In the genomic region with DNA sequence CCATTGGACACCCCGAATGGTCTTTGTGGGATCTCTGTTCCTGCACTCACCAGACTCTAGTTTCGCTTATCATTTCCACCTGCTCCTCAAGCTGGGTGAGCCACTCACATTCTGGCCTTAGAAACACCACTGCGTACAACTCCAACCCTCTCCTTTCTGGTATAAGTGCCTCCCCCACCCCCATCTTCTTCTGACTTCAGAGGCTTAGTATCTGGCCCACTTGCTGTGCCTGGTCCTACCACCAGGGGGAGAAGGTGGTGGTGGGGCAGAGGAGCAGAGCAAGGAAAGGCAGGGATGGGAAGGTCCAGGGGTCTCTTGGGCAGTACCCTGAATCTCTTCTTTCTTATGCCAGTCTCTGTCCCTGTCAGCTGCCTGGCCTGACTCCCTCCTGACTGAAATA, we compare ENCODE assay signal across 9 mouse cellular contexts. TPM values are rescaled to one million over a fixed set of nuclear protein-coding genes. Genes with fewer than 3 reads are reported as not detected.
A peak's percentile ranks its signal among the peaks of the same experiment; 100 is the strongest.
DNase-seq lines count a peak whose midpoint lies in the region; ATAC-seq and TF ChIP-seq lines count a peak whose summit lies in the region.
"Had no signal": no experiment of that assay in that cellular context is flagged by ENCODE, and none has a peak within 500 bp of the region (broad histone marks: within the 10 kb centered on the region; RNA-seq: fewer than 3 reads in every experiment).

No protein-coding gene starts in this region.

- no peak overlapping the region for H3K4me3 ChIP-seq in kidney, adult 2 months (ENCODE audit: insufficient read depth, low read depth, low read length)
- H3K4me3 ChIP-seq in kidney, embryonic 16.5 days (ENCODE audit: low read length): no peak overlapping the region
- no peak overlapping the region for H3K4me3 ChIP-seq in ES-E14 (ENCODE audit: insufficient read depth in 1 of 2, low read depth in 1 of 2, low read length in 2 of 2, poor library complexity in 1 of 2, severe bottlenecking in 1 of 2)
- H3K4me3 ChIP-seq: neural tube, embryonic 13.5 days had no signal

- 76% methylated on average over 3 of the region's 3 CpGs for WGBS in kidney, adult 2 months
- 74% methylated on average over 3 of the region's 3 CpGs for WGBS in kidney, embryonic 16.5 days

- no peak for TF ChIP-seq POLR2A in kidney, adult 2 months (IDR thresholded peaks at IDR 0.05; ENCODE audit: low read depth, low read length)

- peak; percentile 62 for DNase-seq in kidney, adult 2 months
- peak; percentile 12 for DNase-seq in ES-E14 (ENCODE audit: low read depth, low spot score)
- DNase-seq in adrenal gland, postnatal 36 days: peak; percentile 76 to 86
- DNase-seq in gastrocnemius, postnatal 36 days: peak; percentile 58 to 64
- DNase-seq in lung, adult 18-20 months: peak; percentile 42 to 68
- DNase-seq in spleen, adult 12 weeks (ENCODE audit: low spot score): peak; percentile 58
- no peak for DNase-seq in layer of hippocampus, postnatal 36 days

- intact Hi-C loops in gastrocnemius, postnatal 36 days (cut with DNase I): loop anchor here (1.0 to 10.0 kb wide), 2 partner anchors 414 to 548 kb away; no protein-coding TSS in a partner anchor

- H3K27ac ChIP-seq in kidney, adult 2 months (ENCODE audit: insufficient read depth, low read depth, low read length): no peak overlapping the region
- no peak overlapping the region for H3K27ac ChIP-seq in kidney, embryonic 16.5 days (ENCODE audit: low read length)
- no peak overlapping the region for H3K27ac ChIP-seq in ES-E14 (ENCODE audit: insufficient read depth, low read depth, low read length, poor library complexity, severe bottlenecking)
- H3K27ac ChIP-seq: neural tube, embryonic 13.5 days had no signal

- no peaks in the 10 kb centered on the region for H3K9me3 ChIP-seq in kidney, embryonic 16.5 days (ENCODE audit: low read length)
- H3K9me3 ChIP-seq in ES-E14 (ENCODE audit: control insufficient read depth, insufficient read depth, low read depth, low read length): no peaks in the 10 kb centered on the region
- H3K9me3 ChIP-seq: neural tube, embryonic 13.5 days had no signal

- no peak overlapping the region for H3K4me2 ChIP-seq in kidney, embryonic 16.5 days (replicated peaks; ENCODE audit: low read depth, low read length)
- H3K4me2 ChIP-seq: neural tube, embryonic 13.5 days had no signal

- TF ChIP-seq CTCF in kidney, adult 2 months (conservative IDR thresholded peaks at IDR 0.05; ENCODE audit: insufficient read depth, insufficient read length, low read depth, low read length): peak; percentile 79

- peaks cover 5% of the 10 kb centered on the region; the same call in 1 of the 2 replicates for H3K4me1 ChIP-seq in kidney, adult 2 months (ENCODE audit: control insufficient read depth, insufficient read depth, low read length)
- peaks cover 3% of the 10 kb centered on the region; the same call in 1 of the 2 replicates for H3K4me1 ChIP-seq in kidney, embryonic 16.5 days (ENCODE audit: insufficient read depth, low read length)
- H3K4me1 ChIP-seq in ES-E14 (ENCODE audit: control insufficient read depth in 2 of 2, insufficient read depth in 2 of 2, low read length in 2 of 2, poor library complexity in 1 of 2): no peaks in the 10 kb centered on the region

- H3K9ac ChIP-seq in kidney, embryonic 16.5 days (replicated peaks; ENCODE audit: low read length): no peak overlapping the region
- no peak overlapping the region for H3K9ac ChIP-seq in ES-E14 (ENCODE audit: insufficient read depth, low read depth, low read length, poor library complexity, severe bottlenecking)
- H3K9ac ChIP-seq: neural tube, embryonic 13.5 days had no signal

- in situ Hi-C loops in ES-E14 (cut with MboI; ENCODE audit: low sequenced_read_pairs in 2 of 2, unreplicated experiment in 2 of 2): loop anchor here in 1 of 2 experiments (25.0 kb wide), 1 partner anchor 380 kb away; the partner anchor contains the start of gene Adamts17

- H3K27me3 ChIP-seq in kidney, adult 2 months (replicated peaks; ENCODE audit: control insufficient read depth, insufficient read depth, low read length): no peaks in the 10 kb centered on the region
- H3K27me3 ChIP-seq in kidney, embryonic 16.5 days (ENCODE audit: insufficient read depth, low read length): no peaks in the 10 kb centered on the region
- H3K27me3 ChIP-seq: neural tube, embryonic 13.5 days had no signal

- no peaks in the 10 kb centered on the region for H3K36me3 ChIP-seq in kidney, adult 2 months (ENCODE audit: control insufficient read depth, insufficient read depth, low read length)
- no peaks in the 10 kb centered on the region for H3K36me3 ChIP-seq in kidney, embryonic 16.5 days (ENCODE audit: insufficient read depth, low read length)
- H3K36me3 ChIP-seq in ES-E14 (ENCODE audit: control insufficient read depth, insufficient read depth, low read length, poor library complexity, severe bottlenecking): no peaks in the 10 kb centered on the region
- H3K36me3 ChIP-seq: neural tube, embryonic 13.5 days had no signal

- ATAC-seq in kidney, embryonic 16.5 days (ENCODE audit: low FRiP score, low TSS enrichment): no peak

TF ChIP-seq in ES-E14, 5 proteins besides CTCF, POLR2A, EP300 and RAD21:
- no peak for TF ChIP-seq ZC3H11A (IDR thresholded peaks at IDR 0.05; ENCODE audit: borderline replicate concordance, low read depth, low read length)
- no peak for TF ChIP-seq HCFC1 (IDR thresholded peaks at IDR 0.05; ENCODE audit: borderline replicate concordance, insufficient read depth, low read length)
- TF ChIP-seq ZNF384 (IDR thresholded peaks at IDR 0.05; ENCODE audit: low read depth, low read length): no peak
- TF ChIP-seq CHD2 (IDR thresholded peaks at IDR 0.05; ENCODE audit: low read depth, low read length): no peak
- no peak for TF ChIP-seq MAFK (IDR thresholded peaks at IDR 0.05; ENCODE audit: insufficient read depth, low read depth, low read length)

RNA-seq across cellular contexts. Expression of gene Lysmd4, which starts 5.3 kb away (rescaled TPM):
- polyA plus RNA-seq in kidney, adult 2 months (2012; rRNA removed): 11.0 and 11.2 TPM in 2 replicates
- 18.4 and 19.1 TPM in 2 replicates for polyA plus RNA-seq in kidney, embryonic 16.5 days (2015; fragmentation: Nextera tagmentation; extraction: Ambion mirVana)
- total RNA-seq in ES-E14 (2012; rRNA removed): 5.3 and 6.1 TPM in 2 replicates
- total RNA-seq in adrenal gland, postnatal 36 days (2021): 10 to 100 TPM in 1 of 2 experiments, 1 to 10 TPM in 1; 9.0 to 10.4 TPM
- total RNA-seq in gastrocnemius, postnatal 36 days (2021): 1 to 10 TPM; 6.0 to 7.1 TPM
- total RNA-seq in layer of hippocampus, postnatal 36 days (2021): 10 to 100 TPM; 32.4 to 35.2 TPM

Comparison
In these comparisons a context has a peak if more than half of its experiments do, and no peak if none do; other contexts are left out.
1. DNase-seq: peak in kidney, adult 2 months (single experiment), ES-E14 (single experiment), adrenal gland, postnatal 36 days (2 of 2), gastrocnemius, postnatal 36 days (2 of 2), lung, adult 18-20 months (2 of 2) and spleen, adult 12 weeks (single experiment); none in layer of hippocampus, postnatal 36 days (0 of 2).